Mouse (Mus musculus): ENCODE data around the gene Hdhd5. TPM values are rescaled to one million over a fixed set of nuclear protein-coding genes. Genes with fewer than 3 reads are reported as not detected.

Gene Hdhd5
- polyA plus RNA-seq (2015; fragmentation: Nextera tagmentation; extraction: Ambion mirVana): 15.6 and 25.0 TPM in 2 replicates

DNA sequence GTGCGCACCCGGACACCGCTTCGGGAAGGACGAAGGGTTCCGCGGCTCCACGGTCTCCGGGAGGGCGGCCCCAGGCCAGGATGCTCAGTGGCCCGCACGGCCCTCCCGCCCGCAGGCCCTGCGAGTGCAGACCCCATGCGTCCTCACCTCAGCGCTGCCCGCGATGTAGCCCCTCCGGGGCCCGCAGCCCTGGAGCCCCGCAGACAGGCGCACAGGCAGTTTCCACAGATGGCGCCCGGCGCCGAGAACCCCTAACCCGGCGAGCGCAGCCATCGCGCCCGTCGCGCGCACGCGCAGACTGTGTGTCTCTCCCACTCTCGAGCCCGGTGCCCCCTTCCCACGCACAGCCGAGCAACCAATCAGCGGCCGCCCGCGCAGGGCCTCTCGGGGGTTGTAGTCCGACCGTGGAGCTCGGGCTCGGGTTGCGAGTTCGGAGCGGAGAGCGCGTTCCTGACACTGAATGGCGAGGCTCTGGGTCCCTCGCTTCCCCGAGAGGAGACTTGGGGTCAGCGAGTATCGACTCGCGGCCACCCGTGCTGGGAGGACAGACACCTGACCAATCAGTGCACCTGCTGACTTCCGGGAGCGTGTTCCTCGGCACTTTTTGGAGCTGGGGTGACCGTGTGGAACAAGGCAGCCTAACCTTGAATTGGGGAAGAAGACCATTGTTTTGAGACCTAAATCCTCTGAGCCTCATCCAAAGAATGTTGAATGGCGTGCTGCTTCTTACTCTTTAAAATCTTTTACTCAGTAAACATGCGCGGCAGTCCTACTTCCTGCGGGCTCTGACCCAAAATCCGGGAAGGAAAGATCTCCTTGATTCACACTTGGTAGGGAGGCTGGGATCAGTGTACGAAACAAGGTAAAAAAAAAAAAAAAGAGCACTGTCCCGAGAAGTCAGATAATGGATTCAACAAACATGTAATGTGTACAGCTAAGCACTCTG, at the start of gene Hdhd5:
TSS of gene Hdhd5 (minus strand) at position 300 of the 946 bp plus-strand sequence.

DNA sequence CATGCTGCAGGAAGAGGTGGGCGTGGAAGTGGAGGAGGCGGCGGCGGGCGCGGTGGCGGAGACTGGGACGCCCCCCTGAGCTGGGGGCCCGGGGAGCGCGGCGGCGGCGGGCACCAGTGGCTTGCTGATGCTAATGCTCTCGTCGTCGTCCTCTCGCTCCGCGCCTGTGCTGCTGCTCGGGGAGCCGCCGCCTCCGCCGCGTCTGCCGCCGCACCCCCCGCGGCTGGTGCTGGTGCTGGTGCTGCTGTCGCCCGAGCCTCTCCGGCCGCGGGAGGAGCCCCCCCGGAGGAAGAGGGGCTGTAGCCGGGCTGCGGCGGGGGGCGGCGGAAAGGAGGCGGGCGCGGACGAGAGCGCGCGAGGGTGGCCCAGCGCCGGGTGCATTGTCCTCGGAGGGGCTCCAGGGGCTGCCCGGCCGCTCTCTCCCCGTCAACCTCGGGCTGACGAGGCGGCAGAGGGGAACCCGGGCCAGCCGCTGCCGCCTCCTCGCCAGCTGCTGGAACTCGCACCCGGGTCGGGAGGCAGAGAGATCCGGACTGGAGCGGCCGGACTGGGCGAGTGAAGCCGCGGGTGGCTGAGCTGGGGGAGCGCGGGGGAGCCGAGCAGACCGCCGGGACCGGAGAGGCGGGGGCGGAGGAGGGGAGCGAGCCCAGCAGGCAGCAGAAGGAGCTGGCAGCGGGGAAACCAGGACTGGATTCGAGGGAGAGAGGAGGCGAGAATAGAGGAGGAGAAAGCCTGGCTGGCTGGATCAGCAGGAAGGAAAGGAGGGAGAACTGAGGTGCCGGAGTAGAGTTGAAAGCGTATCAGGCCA, 37.5 kb downstream of the Hdhd5 start, which contains the start of gene Tmem121b:
TSS of gene Tmem121b (minus strand) at position 434 of the 808 bp plus-strand sequence.

DNA sequence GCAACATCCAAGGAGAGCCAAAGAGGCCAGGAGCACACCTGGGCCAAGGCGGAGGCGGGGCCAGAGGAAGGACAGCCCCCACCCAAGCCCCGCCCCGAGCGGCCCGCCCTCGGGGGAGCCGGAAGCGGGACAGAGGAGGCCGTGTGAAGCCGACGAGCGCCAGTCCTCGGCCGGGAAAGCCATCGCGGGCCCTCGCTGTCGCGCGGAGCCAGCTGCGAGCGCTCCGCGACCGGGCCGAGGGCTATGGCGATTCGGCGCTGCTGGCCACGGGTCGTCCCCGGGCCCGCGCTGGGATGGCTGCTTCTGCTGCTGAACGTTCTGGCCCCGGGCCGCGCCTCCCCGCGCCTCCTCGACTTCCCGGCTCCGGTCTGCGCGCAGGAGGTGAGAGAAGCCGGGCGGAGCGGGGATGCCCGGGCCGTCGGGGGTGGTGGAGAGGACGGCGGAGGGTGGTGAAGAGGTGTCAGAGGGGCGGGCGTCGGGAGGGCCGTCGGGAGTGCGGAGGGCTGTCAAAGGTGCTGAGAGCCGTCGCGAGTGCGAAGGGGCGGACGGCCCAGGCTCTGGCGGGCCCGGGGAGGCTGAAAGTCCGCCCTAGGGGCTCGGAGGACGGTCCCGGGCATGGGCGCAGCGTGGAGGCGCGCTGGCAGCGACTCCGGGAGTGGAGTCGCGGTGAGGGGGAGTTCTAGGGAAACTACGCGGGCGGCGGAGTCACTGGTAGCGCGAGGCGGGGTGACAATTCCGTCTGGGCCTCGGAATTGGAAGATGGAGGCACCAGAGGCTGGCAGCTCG, 67.8 kb downstream of the Hdhd5 start, which contains the start of gene Il17ra:
TSS of gene Il17ra (plus strand) at position 162 of the 786 bp plus-strand sequence.

Other genes with a start within 250 kb of the Hdhd5 start
- 0.40 and 0.54 TPM in 2 replicates for gene D330020A13Rik, start 237.0 kb downstream of the Hdhd5 start, polyA plus RNA-seq (2015; fragmentation: Nextera tagmentation; extraction: Ambion mirVana)
- gene B4galnt3, start 236.8 kb downstream of the Hdhd5 start, polyA plus RNA-seq (2015; fragmentation: Nextera tagmentation; extraction: Ambion mirVana): 0.71 and 1.8 TPM in 2 replicates
- gene Kdm5a, start 167.2 kb downstream of the Hdhd5 start, polyA plus RNA-seq (2015; fragmentation: Nextera tagmentation; extraction: Ambion mirVana): 35.1 and 43.4 TPM in 2 replicates
- 12.2 and 16.4 TPM in 2 replicates for gene Ccdc77, start 166.9 kb downstream of the Hdhd5 start, polyA plus RNA-seq (2015; fragmentation: Nextera tagmentation; extraction: Ambion mirVana)
- gene Il17ra, start 68.1 kb downstream of the Hdhd5 start, polyA plus RNA-seq (2015; fragmentation: Nextera tagmentation; extraction: Ambion mirVana): 2.8 and 4.7 TPM in 2 replicates
- 0.06 and 0.25 TPM in 2 replicates for gene Tmem121b, start 37.5 kb downstream of the Hdhd5 start, polyA plus RNA-seq (2015; fragmentation: Nextera tagmentation; extraction: Ambion mirVana)
- gene Cecr2, start 135.1 kb upstream of the Hdhd5 start, polyA plus RNA-seq (2015; fragmentation: Nextera tagmentation; extraction: Ambion mirVana): 0.77 and 1.6 TPM in 2 replicates
- 0.91 and 3.1 TPM in 2 replicates for gene Slc25a18, start 242.3 kb upstream of the Hdhd5 start, polyA plus RNA-seq (2015; fragmentation: Nextera tagmentation; extraction: Ambion mirVana)